Comparison of ENCODE assay signal across 18 mouse cellular contexts in the genomic region with DNA sequence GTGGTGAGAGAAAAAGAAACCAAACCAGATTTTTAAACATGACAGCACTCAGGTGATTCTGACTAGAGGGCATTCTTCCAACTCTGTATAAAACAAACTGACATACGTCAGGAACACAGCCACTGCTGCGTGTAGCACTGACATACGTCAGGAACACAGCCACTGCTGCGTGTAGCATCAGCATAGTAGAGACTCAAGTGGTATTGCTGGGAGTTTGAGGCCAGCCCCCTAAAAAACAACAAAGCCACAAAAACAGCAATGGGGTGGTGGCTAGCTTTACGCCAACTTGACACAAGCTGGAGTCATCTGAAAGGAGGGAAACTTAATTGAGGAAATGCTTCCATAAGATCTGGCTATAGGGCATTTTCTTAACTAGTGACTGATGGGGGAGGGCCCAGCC.
DNase-seq lines count a peak whose midpoint lies in the region; ATAC-seq lines count a peak whose summit lies in the region.
"Had no signal": no experiment of that assay in that cellular context is flagged by ENCODE, and none has a peak within 500 bp of the region (broad histone marks: within the 10 kb centered on the region; RNA-seq: fewer than 3 reads in every experiment).

No protein-coding gene starts in this region.

- ATAC-seq in CD4-positive, CD25-positive, alpha-beta regulatory T cell, adult 4 months = no peak
- ATAC-seq in neutrophil, adult 5-6 weeks (ENCODE audit: extremely low read depth, insufficient number of reproducible peaks, low FRiP score, poor library complexity, severe bottlenecking) = peak; percentile 49; the same call in 1 of the 2 replicates
- ATAC-seq: forebrain, embryonic 13.5 days; forebrain, embryonic 15.5 days; forebrain, postnatal 0 days had no signal

- DNase-seq in CD4-positive, CD25-positive, alpha-beta regulatory T cell, adult 2 months (ENCODE audit: low read depth, low spot score) = peak; percentile 6
- peak; percentile 11 for DNase-seq in induced T-regulatory cell, adult 2 months (ENCODE audit: low read depth)
- DNase-seq in adrenal gland, postnatal 25 days = no peak
- DNase-seq in adipocyte (ENCODE audit: low spot score) = no peak
- DNase-seq: adrenal gland, adult 2 months; adrenal gland, postnatal 10 days; adrenal gland, postnatal 36 days; B cell, adult 2 months; cerebellum, adult 11-12 months; cerebellum, adult 2 months; cerebellum, adult 9-10 months; cerebellum, postnatal 10 days; cerebellum, postnatal 25 days; forebrain, postnatal 0 days had no signal

Comparison
In these comparisons a context has a peak if more than half of its experiments do, and no peak if none do; other contexts are left out.
1. DNase-seq: peak in CD4-positive, CD25-positive, alpha-beta regulatory T cell, adult 2 months (single experiment) and induced T-regulatory cell, adult 2 months (single experiment); none in adrenal gland, postnatal 25 days (single experiment) and adipocyte (single experiment).